Mouse (Mus musculus) cerebellum, adult 11-12 months (tissue): ENCODE measurements around the gene Olfr1037.
"Not testable (repeated sequence)": the region's sequence is repeated elsewhere in the genome, so short reads cannot be mapped to it uniquely, and the experiment has no call there.

Experiments used
- DNase-seq: peaks from one replicate; pipeline ENCODE4 v3.0.0; 2022

The Olfr1037 gene

GRCm38 (mm10) chr2:86087285-86087684 is at the start of gene Olfr1037:
TSS of gene Olfr1037 (minus strand) at chr2:86087385.
- DNase-seq = no peak

DNA sequence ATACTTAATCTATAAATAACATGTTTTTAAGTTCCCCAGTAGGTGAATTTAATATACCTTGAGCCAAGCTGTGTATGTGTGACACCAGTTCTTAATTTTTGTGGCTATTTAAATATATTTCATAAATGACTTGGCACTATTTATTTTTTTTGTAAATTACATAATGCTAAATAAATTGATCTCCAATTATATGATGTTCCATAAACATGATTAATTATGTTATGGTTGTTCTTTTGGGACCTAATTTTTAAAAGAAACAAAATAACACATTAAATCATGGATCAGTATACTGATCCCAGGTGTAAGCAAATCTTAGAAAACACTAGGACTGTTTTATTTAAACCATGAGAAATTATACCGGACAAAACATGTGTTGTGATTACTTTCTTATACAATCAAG is 48.6 kb upstream of the Olfr1037 start, which contains the start of gene Olfr1039:
Olfr1039 (minus strand) TSS at position 101 of the 400 bp plus-strand sequence.
- DNase-seq = no peak

GRCm38 (mm10) chr2:86080478-86080877 is 6.7 kb downstream of the Olfr1037 start:
- DNase-seq = not testable (repeated sequence)

DNA sequence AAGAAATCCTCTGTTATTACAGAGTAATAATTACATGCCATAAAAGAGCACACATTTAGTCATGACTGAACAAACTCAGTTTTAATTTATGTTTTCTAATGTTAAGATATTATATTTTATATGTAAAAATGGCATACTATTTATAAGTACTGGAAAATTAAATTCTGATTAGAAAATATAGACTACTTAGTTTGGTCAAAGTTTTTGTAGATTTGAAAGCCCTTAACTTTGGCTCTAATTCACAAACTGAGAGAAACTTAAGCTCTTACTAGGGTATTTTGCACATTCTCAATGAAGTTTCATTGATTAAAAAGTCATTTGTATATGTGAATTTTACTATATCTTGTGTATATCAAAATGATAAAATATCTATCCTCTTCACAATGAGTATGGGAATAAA is 13.5 kb downstream of the Olfr1037 start, which contains the start of gene Olfr1036:
Olfr1036 (plus strand) TSS at position 301 of the 400 bp plus-strand sequence.
- not testable (repeated sequence) for DNase-seq

GRCm38 (mm10) chr2:86070189-86070588 is 17.0 kb downstream of the Olfr1037 start:
- no peak for DNase-seq

DNA sequence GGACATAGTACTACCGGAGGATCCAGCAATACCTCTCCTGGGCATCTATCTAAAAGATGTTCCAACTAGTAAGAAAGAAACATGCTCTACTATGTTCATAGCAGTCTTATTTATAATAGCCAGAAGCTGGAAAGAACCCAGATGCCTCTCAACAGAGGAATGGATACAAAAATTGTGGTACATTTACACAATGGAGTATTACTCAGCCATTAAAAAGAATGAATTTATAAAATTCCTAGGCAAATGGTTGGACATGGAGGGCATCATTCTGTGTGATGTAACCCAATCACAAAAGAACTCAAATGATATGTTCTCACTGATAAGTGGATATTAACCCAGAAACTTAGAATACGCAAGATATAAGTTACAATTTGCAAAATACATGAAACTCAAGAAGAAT is 23.4 kb downstream of the Olfr1037 start:
- not testable (repeated sequence) for DNase-seq

- not testable (repeated sequence) for DNase-seq
Measured at GRCm38 (mm10) chr2:86050777-86051176, 36.4 kb downstream of the Olfr1037 start.

DNA sequence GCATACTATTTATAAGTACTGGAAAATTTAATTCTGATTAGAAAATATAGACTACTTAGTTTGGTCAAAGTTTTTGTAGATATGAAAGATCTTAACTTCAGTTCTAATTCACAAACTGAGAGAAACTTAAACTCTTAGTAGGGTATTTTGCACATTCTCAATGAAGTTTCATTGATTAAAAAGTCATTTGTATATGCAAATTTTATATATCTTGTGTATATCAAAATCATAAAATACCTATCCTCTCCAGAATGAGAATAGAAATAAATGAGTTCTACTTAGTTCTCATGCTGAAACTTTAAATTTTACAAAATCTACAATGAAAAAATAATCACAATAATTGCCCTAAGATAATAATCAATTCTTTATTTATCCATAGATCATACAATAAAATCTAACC is 41.6 kb downstream of the Olfr1037 start, which contains the start of gene Olfr1034:
Olfr1034 (plus strand) TSS at position 301 of the 400 bp plus-strand sequence.
- DNase-seq = no peak
